Mouse (Mus musculus) left cerebral cortex, postnatal 10 days (tissue): ENCODE measurements at regions not wholly inside any gene's neighbourhood (a gene's known extent, or its start where the extent isn't known, plus 50 kb on each side); places are given as distances from the start of the nearest gene placed in this dataset.

Source experiments
- DNase-seq, 2 experiments: peaks; one replicate each; pipeline ENCODE4 v3.0.0; 2021 to 2022; ENCODE audit warnings: low spot score in 2 of 2, mixed read lengths in 1 of 2; ENCODE audit errors: extremely low spot score in 1 of 2
- intact Hi-C: fragments of 180-260 bp; cut with DNase I; formaldehyde crosslinking; loops from one replicate; pipeline ENCODE4 v1.15.1; 2025

DNA sequence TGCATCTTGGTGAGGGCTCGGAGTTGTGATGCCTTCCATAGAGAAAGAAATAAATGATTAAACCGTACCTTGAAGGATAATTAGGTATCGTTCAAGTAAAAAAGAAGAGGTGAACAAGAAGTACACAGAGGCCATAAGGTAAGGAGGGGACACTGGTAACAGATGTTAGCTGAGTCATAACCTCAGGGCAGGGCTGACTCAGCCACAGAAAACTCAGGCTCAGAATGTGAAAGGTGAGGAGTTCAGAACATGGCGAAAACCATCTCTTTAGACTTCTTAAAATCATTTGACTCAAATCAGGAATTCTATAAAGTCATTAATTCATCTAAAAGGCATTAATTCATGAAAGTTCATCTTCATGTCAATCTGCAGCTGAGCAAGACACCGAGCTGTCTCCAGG, 62.1 kb upstream of the Ifngr1 start:
- intact Hi-C loops = loop anchor here (10.0 kb wide), 1 partner anchor 615 kb away; no protein-coding TSS in a partner anchor
- no peak for DNase-seq

GRCm38 (mm10) chr10:19530056-19530455, 61.7 kb upstream of the Ifngr1 start:
- DNase-seq = no peak
- intact Hi-C loops = no loop called here

GRCm38 (mm10) chr10:19531452-19531851, 60.3 kb upstream of the Ifngr1 start:
- intact Hi-C loops = no loop called here
- DNase-seq = no peak

DNA sequence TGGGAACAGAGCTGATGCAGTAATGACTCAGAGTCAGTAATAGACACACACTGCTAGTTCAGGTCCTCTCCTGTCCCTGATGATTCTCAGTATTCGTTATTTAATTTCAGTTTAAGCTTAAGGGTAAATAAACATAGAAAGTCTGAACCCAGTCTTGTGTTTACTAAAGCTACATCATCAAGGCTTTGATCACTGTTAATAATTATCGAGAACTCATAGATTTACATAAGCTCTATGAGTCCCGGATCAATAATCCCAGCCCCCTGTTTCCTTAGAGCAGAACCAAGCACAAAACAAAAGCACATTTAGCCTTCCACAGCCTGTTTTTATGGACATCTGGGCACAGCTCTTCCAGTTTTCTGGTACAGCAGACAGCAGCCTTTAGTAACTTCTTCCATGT, 59.0 kb upstream of the Ifngr1 start:
- intact Hi-C loops = no loop called here
- DNase-seq = no peak

- intact Hi-C loops = no loop called here
- no peak for DNase-seq
These were observed 57.9 kb upstream of the Ifngr1 start for GRCm38 (mm10) chr10:19533846-19534245.
